Comparison of ENCODE assay signal across 7 mouse cellular contexts in genomic region chr10:91123828-91124822, GRCm38 (mm10). TPM values are rescaled to one million over a fixed set of nuclear protein-coding genes. Genes with fewer than 3 reads are reported as not detected.
DNase-seq lines count a peak whose midpoint lies in the region; ATAC-seq lines count a peak whose summit lies in the region.

TSS of gene Slc25a3 (minus strand) at chr10:91124059.

- H3K4me3 ChIP-seq in intestine, embryonic 15.5 days (replicated peaks): peak within 1 kb of the TSS; percentile 95
- H3K4me3 ChIP-seq in midbrain, embryonic 10.5 days: peak within 1 kb of the TSS; percentile 77

- DNase-seq in adrenal gland, adult 2 months: peak; percentile 98
- peak; percentile 99 for DNase-seq in embryo, embryonic 11.5 days (ENCODE audit: low read depth, low spot score)
- DNase-seq in gastrocnemius, postnatal 36 days: peak; percentile 96
- DNase-seq in left cerebral cortex, postnatal 25 days (ENCODE audit: low spot score in 2 of 2): peak; percentile 98 to 99
- peak; percentile 97 for DNase-seq in midbrain, embryonic 10.5 days (ENCODE audit: low spot score)
- peak; percentile 97 for DNase-seq in right cerebral cortex, postnatal 4 days

- H3K36me3 ChIP-seq in intestine, embryonic 15.5 days: peaks cover 4% of the 10 kb centered on the region
- H3K36me3 ChIP-seq in midbrain, embryonic 10.5 days: peaks cover 35% of the 10 kb centered on the region

- H3K27me3 ChIP-seq in intestine, embryonic 15.5 days (replicated peaks): no peaks in the 10 kb centered on the region
- no peaks in the 10 kb centered on the region for H3K27me3 ChIP-seq in midbrain, embryonic 10.5 days (ENCODE audit: low read depth, poor library complexity, severe bottlenecking)

- H3K9ac ChIP-seq in intestine, embryonic 15.5 days: peak within 1 kb of the TSS; percentile 98

- intact Hi-C loops in gastrocnemius, postnatal 36 days (cut with DNase I): loop anchor here (2.0 kb wide), 1 partner anchor 41 kb away; the partner anchor contains the start of genes Apaf1 and Ikbip
- intact Hi-C loops in left cerebral cortex, postnatal 25 days (cut with DNase I): loop anchor here (1.0 kb wide), 1 partner anchor 42 kb away; the partner anchor contains the start of genes Apaf1 and Ikbip

- no peaks in the 10 kb centered on the region for H3K9me3 ChIP-seq in intestine, embryonic 15.5 days
- H3K9me3 ChIP-seq in midbrain, embryonic 10.5 days (replicated peaks): no peaks in the 10 kb centered on the region

- WGBS in intestine, embryonic 15.5 days: 8% methylated on average over 59 of the region's 59 CpGs
- WGBS in midbrain, embryonic 10.5 days: 15% methylated on average over 59 of the region's 59 CpGs

- no peaks in the 10 kb centered on the region for H3K4me1 ChIP-seq in intestine, embryonic 15.5 days (replicated peaks)
- H3K4me1 ChIP-seq in midbrain, embryonic 10.5 days: peaks cover 19% of the 10 kb centered on the region

- H3K4me2 ChIP-seq in intestine, embryonic 15.5 days (replicated peaks): peak within 1 kb of the TSS; percentile 57

- peak within 1 kb of the TSS; percentile 90 for H3K27ac ChIP-seq in intestine, embryonic 15.5 days
- H3K27ac ChIP-seq in midbrain, embryonic 10.5 days (replicated peaks): peak within 1 kb of the TSS; percentile 93

- ATAC-seq in intestine, embryonic 15.5 days: peak; percentile 98

RNA-seq across cellular contexts. Expression of gene Slc25a3, which starts in this region (rescaled TPM):
- total RNA-seq in adrenal gland, adult 2 months (2021): 1,000 to 10,000 TPM; 1,193 to 1,310 TPM
- 1,760 and 3,093 TPM in 2 replicates for polyA plus RNA-seq in adrenal gland, adult 2 months (2012; rRNA removed)
- 1,000 to 10,000 TPM; 1,123 to 1,124 TPM for total RNA-seq in gastrocnemius, postnatal 36 days (2021)
- 611 and 651 TPM in 2 replicates for polyA plus RNA-seq in intestine, embryonic 15.5 days (2015; fragmentation: Nextera tagmentation; extraction: Ambion mirVana)
- 100 to 1,000 TPM; 546 TPM for total RNA-seq in left cerebral cortex, postnatal 25 days (2021)
- polyA plus RNA-seq in midbrain, embryonic 10.5 days (2016; fragmentation: Nextera tagmentation; extraction: Ambion mirVana): 384 and 388 TPM in 2 replicates

Comparison
In these comparisons a context has a peak if more than half of its experiments do, and no peak if none do; other contexts are left out.
1. Peak in every context shown above with its lines: DNase-seq, ATAC-seq, H3K4me3 ChIP-seq and H3K27ac ChIP-seq.